Mouse (Mus musculus) kidney, postnatal 36 days (tissue): ENCODE measurements around the gene Zbtb7a.

ENCODE experiments used
- DNase-seq, 2 experiments: peaks; one replicate each; pipeline ENCODE4 v3.0.0; 2021 to 2022; ENCODE audit warnings: mixed read lengths in 2 of 2

Gene Zbtb7a

GRCm38 (mm10) chr10:81191342-81191982 lies 56.4 kb downstream of the Zbtb7a start:
- no peak for DNase-seq

- peak; percentile 78 to 91 for DNase-seq
Measured at GRCm38 (mm10) chr10:81192270-81192967, 57.4 kb downstream of the Zbtb7a start.

- DNase-seq = peak in 1 of 2 experiments; percentile 54
Measured at GRCm38 (mm10) chr10:81192968-81193501, 58.0 kb downstream of the Zbtb7a start.

DNA sequence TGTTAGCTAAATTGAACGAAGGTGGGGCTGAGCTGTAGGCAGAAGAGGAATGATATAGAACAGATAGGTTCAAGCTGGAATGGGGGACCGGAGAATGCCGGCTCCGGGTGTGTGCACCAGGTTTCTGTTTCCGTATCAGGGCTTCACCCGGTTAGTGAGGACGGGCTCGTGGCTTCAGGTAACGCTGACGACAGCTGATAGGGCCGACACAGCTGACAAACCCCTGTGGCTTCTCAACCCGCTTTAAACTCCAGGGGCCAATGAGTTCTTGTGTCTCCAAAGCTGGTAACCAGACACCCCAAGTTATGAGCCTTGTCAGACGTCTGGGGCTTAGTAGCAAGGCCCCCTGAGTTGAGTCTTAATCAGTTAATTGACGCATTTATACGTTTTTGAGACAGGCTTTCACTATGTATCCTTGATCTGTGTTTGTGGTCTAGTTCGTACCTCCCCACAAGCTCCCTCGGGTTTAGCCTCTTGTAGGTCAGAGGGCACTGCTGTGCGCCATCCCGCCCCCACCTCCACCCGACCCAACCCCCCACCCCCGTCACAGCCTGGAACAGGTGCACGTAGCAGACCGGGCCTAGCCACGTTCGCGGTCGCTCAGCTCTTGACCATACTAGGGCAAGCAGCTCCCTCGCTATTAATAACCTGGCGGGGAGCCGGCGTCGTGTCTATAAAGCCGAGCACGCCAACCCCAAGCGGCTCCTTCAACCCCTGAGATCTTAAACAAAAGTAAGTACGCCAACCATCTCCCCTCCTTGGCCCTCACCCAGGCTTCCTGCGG lies 59.2 kb downstream of the Zbtb7a start:
- no peak for DNase-seq

- DNase-seq = no peak
Measured at GRCm38 (mm10) chr10:81195300-81195699, 60.3 kb downstream of the Zbtb7a start.

DNA sequence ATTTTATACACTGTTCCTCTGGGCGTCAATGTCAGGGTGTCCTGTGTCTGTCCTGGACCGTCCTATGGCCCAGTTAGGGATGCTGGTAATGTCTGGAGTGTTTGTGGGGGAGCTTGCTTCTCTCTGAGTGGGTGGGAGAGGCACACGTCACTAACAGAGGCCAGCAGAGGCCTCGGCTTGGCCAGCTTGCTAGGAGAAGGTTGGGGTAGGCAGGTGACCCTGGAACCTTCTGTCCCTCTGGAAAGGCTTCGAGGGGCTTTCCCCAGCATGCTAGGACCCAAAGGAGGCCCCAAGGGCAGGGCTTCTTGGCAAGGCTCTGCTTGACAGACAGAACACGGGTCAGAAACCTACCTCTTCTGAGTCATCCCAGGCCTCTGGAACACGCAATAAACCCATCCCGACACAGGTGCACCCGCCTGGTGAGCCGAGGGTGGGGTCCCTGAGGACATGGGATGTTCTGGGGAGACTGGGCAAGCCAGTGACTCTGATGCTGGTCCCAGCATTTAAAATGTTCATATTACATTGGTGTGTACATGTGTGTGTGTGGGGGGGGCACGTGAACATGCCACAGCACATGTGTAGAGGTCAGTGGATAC lies 61.5 kb downstream of the Zbtb7a start:
- no peak for DNase-seq

DNA sequence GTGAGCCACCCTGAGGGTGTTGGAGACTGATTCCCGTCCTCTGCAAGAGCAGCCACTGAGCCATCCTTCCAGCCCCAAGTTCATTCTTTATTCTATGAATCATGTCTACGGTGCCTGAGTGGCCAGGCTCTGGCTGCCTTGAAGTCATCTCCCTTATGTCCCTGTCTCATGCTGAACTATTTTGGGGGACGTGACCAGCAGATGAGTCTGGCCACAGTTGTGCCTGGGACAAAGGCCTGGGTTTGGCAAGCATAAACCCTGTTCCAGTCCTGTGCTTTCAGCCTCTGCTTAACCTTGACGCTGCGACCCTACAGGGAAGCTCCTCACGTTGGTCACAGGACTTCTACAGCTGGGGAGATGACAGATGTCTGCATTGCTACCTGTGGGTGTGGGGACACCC lies 62.3 kb downstream of the Zbtb7a start:
- no peak for DNase-seq

GRCm38 (mm10) chr10:81198230-81198629 lies 63.2 kb downstream of the Zbtb7a start:
- peak in 1 of 2 experiments; percentile 77 for DNase-seq

- no peak for DNase-seq
Measured at GRCm38 (mm10) chr10:81198990-81199389, 64.0 kb downstream of the Zbtb7a start.

DNA sequence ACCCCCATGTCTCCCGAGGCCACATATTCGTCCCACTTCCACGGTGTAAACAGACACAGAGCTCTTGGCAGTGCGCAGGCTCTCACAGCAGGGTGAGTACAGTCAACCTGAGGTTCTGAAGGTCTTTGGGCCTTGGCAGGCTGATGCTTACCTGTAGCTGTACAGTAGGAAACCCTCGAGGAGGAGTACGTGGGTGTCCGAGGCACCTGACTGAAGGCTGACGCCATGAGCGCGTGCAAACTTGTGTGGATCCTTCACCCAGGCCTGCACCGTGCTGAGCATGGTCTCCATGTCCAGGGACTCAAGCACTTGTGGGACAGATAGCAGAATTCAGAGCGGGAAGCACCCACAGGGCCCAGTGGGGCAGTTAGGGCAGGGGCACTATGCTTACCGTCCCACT lies 65.1 kb downstream of the Zbtb7a start:
- no peak for DNase-seq

GRCm38 (mm10) chr10:81200605-81201287 lies 65.7 kb downstream of the Zbtb7a start:
- DNase-seq = no peak

DNA sequence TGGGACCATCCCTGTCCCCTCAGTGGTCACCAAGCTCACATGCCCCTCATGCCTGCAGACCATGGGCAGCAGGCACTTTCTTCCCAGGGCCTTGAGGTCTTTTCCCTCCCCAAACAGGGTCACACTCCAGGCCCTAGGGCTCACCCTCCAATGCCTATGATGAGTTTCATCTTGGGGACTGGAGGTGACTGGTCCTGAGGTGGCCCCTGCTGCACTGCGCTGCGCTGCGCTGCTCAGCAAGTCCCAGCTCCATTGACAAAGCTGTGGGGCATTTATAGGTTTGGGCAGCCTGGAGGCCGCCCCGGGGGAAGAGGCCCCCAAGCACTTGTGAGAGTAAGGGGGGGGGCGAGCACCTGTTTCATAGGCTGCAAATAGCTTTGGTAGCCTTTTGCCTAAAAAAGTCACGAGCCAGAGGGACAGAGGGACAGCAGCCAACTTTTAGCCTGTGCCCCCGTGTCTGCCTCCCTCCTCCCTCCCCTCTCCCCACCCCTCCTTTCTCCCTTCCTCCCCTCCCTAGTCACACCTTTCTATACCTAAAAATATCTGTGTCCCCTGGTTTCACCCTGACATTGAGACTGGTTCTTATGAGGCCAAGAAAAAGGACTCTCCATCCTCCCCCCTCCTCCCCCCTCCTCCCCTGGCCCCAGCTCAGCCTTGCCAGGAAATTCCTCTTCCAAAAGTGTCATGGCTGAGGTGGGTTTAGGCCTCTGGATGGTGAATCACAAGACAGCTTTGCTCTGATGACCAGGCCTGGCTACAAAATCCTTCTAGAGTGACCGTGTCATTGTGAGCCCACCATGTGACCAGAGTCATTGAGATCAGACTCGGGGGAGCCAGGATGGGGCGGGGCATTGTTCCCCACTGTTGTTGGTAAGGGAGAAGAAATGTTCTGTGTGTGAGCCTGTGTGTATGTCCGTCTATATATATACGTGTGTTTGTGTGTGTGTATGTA lies 67.1 kb downstream of the Zbtb7a start, which contains the start of gene Nmrk2:
TSS of gene Nmrk2 (minus strand) at position 245 of the 952 bp plus-strand sequence.
- DNase-seq = no peak
